Mouse (Mus musculus): ENCODE measurements around the gene Adgrf3.
A peak's percentile ranks its signal among the peaks of the same experiment; 100 is the strongest.

Adgrf3 gene

DNA sequence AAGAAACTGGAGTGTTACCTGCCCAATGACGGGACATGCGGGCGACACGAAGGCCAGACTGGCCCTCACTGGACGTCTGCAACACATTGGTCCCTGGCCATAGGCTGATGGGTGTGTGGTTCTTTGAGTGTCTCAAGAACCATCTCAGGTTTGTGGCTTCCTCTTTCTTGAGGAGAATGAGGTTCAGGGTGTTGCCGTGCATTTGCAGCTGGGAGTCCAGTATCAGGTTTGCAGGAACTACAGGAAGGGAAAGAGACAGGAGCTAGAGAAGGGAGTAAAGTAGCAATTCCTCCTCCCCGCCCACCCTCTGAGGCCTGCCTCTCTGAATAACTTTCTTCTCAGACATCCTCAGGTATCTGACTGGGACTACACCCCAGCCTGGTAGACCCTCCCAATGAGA, 3.3 kb downstream of the Adgrf3 start:
- ATAC-seq (ENCODE audit: low TSS enrichment) = no peak

DNA sequence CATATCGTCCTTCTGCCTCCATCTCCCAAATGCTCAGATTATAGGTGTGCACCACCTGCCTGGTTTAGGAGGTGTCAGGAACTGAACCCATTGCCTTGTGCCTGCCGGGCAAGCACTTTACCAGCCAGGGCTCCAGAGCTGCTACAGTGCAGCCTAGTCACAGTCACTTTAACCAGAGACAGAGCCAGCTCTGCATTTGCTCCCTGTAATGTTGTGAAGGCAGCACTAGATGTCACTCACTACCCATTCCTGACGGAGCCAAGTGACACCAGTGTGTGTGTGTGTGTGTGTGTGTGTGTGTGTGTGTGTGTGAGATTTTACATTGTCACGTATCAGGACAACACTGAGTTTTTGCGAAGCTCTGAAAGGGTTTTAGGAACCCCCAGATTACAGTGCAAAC, 4.0 kb downstream of the Adgrf3 start:
- peak; percentile 97 for ATAC-seq (ENCODE audit: low TSS enrichment)

DNA sequence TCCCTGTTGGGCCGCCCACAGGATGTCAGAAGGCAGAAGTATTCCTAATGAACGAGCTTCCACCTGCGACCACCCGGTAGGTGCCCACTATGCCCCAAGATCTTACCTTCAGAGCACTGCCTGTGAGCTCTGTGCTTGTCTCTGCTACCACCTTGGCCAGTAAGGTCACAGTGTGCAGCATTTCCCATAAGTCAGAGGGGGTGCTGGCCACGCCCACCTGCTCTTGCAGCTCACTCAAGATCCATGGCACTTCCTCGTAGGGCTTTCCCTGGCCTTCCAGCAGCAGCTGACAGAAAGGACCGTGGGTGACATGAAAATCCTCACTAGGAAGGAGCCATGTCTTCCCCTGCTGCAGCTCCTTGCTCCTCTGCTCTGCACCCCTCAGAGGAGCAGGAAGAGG, 7.3 kb downstream of the Adgrf3 start:
- no peak for ATAC-seq (ENCODE audit: low TSS enrichment)

DNA sequence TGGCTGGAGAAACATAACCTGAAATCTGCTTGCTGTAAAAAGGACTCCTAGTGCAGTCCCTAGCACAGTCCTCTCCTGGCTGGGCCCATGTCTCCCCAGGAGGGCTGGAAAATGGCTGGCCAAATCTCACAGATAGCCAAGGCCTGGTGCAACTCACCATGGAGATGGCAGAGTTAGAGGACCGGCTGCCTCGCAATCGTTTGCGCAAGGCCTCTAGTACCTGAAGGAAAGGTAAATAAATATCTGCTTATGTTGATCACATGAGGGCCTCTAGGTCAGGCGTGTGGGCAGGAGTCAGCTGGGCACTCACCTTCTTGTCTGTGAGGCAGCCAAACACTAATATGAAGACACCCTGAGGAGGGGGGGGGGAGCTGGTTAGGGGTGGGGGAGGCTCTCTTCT, 10.2 kb downstream of the Adgrf3 start:
- ATAC-seq (ENCODE audit: low TSS enrichment) = no peak

DNA sequence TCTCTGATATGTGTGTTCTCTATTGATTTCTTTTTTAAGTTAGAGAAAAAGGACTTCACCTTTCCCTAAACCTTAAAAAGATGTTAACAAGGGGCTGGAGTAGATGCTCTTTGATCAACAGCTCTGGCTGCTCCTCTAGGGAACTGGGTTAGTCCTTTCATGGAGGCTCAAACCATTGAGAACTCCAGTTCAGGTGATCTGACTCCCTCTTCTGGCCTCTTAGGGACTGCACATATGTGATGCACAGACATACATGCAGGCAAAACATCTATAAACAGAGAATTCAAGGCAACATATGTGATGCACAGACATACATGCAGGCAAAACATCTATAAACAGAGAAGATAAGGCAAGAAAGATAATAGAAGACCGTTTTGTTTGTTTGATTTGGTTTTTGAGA, 13.1 kb downstream of the Adgrf3 start:
- ATAC-seq (ENCODE audit: low TSS enrichment) = no peak

DNA sequence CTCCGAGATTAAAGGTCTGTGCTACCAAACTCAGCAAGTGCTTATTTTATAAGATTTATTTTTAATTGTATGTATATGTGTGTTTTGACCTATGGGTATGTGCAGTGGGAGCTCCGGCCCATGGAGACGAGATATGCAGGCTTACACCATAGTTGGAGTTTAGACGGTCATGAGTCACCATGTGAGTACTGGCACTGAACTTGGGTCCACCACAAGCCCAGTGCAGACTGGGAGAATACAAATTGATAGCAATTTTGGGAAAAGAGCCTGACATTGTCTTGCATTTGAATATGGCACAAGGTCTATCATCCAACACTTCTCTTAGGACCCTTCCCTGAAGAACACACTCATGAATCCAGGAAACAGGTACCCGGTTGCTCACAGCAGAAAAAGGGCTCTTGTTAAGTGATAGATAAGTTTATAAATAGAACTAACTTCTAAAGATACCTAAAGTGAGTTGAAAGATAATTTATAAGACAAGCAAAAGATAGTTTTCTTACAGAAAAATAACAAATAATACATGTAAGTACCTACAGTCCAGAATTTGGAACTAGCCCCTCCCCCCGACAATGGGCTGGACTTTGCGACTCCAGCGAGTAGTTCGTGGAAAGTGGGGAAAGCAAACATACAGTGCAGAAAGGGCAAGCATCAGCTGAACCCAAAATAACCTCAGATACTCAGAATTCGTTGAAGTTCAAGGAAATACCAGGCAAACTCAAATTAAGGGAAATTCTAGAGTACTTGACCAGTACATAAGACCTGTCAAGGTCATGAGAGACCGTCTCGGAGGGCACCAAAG, 17.6 kb downstream of the Adgrf3 start:
- ATAC-seq (ENCODE audit: low TSS enrichment) = no peak

DNA sequence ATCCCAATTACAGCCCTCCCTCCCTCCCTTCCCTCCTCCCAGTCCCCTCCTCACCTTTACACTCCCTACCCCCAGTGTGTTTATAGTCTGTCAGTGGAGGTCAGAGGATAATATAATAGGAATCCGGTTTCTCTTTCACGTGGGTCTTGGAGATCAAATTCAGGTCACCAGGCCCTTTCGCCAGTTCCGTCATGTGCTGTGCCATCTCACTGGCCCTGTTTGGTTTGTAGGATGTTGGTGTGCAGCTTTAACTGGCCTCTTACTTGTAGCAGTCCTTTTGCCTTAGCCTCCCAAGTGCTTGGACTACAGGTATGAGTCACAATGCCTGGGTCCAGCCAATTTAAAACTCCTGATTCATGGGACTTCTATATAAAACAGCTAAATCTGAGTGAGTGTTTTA, 29.7 kb downstream of the Adgrf3 start:
- no peak for ATAC-seq (ENCODE audit: low TSS enrichment)

DNA sequence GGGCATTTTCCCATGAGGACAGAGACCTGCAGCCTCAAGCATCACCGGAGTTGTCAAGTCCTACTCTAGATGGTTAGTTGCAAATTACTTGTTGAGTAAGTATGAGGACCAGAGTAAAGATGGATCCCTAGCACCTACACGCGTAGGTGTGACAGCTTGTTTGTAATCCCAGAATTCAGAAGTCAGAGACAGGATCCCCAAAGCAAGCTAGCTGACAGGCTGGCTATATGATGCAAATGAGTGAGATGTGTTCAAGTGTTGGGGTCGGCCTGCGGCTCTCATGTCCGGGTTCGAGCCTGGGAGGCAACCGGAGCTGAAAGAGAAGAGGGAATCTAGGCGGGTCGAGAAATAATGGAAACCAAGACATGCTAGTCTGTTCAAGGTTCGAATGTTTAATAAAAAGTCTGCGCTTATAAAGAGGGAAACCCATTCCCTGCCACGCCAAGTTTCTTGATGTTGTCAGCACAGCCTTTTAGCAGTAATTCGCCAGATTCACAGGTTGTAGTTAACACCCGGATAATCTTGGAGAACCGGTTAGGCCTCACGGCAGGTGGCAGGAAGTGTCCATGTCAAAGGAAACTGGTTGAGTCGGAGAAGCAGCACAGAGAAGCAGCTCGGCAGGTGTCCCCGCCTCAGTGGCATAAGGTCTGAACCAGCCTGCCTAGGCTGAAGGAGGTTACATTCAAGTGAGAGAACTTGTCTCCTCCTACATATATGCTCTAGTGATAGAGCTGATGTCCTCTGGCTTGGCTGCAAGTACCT, 32.4 kb downstream of the Adgrf3 start:
- ATAC-seq (ENCODE audit: low TSS enrichment) = no peak

DNA sequence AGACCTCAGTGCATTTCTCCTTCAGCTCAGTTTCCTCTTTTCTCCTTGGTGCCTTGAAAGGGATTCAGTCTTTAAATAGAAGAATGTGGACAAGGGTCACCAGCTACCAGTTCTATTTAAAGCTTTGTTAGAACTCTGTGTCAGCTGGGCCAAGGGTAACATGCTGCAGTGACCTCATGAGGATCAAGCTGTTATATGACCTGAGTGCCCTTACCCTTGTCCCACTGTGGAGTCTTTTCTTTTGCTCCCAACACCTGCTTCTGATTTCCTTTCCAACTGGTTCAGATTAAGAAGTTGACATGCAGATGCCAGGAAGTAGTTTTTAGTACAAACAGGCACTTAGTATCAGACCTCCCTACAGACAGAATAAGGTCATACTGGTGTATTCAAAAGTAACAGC, 33.4 kb downstream of the Adgrf3 start:
- no peak for ATAC-seq (ENCODE audit: low TSS enrichment)

DNA sequence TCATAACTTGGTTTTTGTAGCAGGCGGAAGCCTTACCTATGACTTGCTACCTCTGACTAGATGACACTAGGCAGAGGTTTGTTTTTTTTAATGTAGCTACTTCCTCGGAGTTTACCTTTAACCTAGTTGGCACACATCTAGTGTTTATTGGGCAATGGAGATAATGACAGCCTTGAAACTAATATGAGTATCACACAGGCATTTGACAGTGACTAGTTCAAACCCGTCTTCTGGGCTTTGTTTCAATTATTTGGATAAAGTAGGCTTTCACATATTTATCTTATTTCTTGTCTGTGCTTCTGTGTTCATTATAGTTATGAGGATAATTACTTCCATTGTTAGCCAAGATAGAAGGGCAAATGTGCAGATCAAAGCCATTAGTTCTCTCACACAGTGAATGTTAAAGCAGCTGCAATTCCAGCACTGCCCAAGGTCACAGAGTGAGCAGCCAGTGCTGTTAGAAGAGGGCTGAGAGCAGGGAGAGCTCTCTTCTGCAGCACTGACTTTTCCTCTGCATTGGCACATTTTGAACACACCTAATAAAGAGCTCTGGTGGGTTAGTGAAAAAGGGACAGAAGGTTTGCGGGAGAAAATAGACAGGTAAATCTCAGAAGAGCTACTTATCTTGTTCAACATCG, 35.1 kb downstream of the Adgrf3 start:
- ATAC-seq (ENCODE audit: low TSS enrichment) = no peak

DNA sequence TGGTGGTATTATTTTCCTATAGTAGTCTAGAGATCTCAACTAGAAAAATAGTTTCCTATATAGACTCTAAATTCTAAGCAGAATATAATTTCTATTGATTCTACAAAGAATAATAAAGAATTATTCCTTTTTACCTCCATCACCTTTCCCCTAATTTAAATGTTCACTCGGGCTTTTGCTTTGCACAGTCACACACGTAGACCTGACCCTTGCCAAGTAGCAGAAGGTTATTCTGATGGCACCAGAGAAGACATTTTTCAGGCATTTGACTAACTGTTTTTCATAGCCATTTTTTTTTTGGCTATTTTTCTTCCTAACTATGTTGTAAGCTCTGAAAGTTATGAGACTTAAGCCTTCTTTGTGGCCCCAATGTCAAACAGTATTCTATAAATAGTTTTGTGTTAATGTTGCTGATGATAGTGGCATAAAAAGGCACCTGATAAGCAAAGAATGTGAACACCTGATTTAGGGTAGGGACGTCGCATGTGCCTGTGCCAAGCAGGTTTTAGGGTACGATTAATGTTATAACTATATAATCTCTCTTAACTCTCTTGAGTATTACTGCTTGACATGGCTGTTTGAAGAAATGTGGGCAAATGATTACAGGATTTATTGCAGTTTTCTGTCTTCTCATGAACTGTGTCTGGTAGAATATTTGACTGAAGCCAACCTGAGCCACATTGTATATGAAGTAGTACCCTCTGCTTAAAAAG, 40.1 kb downstream of the Adgrf3 start:
- ATAC-seq (ENCODE audit: low TSS enrichment) = no peak

DNA sequence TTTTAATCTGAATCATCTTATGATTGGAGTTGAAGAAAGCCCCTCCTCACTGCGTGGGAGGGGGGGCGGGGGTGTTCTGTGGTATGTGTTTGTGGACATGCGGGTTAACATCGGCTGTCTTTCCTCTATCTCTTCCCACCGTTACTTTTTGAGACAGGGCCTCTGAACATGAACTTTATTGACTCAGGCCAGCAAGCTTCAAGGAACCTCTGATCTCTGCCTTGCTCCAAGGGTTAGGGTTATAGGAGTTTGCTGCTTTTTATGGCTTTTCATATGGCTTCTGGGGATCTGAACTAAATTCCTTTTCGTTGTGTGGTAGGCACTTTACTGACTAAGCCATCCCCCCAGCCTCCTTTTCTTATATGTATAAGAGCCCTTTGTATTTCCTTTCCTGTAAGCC, 43.2 kb downstream of the Adgrf3 start:
- no peak for ATAC-seq (ENCODE audit: low TSS enrichment)

DNA sequence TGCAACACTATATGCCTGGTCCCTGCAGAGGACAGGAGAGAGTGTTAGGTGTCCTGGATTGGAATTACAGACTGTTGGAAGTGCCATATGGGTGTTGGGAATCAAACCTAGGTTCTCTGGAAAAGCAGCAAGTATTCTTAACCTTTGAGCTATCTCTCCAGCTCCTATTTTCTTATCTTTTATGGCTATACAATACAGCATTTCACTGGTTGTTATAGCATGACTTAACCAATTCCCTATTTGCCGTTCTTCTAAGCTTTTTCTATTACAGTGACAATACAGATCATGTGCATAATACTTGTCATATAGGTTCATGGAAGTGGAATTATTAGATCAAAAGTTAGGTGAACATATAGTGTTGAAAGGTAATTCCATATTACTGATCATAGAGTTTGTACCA, 43.7 kb downstream of the Adgrf3 start:
- ATAC-seq (ENCODE audit: low TSS enrichment) = no peak

DNA sequence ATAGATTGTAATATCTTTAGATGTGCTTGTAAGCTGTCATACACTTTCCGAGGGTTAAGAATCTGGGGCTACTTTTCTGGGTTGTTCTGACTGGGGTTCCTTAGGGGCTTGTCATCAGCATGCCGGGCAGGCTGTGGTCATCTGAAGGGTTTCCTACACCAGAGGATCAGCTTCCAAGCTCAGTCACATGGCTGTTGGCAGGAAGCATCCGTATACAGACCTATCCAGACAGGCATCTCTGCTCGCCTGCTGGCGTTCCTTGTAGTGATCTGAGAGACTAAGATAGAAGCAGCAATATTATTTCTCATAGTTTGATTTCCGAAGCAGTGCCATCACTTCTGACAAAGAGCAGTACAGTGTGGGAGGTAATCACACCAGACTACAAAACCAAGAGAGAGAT, 45.9 kb downstream of the Adgrf3 start:
- no peak for ATAC-seq (ENCODE audit: low TSS enrichment)

DNA sequence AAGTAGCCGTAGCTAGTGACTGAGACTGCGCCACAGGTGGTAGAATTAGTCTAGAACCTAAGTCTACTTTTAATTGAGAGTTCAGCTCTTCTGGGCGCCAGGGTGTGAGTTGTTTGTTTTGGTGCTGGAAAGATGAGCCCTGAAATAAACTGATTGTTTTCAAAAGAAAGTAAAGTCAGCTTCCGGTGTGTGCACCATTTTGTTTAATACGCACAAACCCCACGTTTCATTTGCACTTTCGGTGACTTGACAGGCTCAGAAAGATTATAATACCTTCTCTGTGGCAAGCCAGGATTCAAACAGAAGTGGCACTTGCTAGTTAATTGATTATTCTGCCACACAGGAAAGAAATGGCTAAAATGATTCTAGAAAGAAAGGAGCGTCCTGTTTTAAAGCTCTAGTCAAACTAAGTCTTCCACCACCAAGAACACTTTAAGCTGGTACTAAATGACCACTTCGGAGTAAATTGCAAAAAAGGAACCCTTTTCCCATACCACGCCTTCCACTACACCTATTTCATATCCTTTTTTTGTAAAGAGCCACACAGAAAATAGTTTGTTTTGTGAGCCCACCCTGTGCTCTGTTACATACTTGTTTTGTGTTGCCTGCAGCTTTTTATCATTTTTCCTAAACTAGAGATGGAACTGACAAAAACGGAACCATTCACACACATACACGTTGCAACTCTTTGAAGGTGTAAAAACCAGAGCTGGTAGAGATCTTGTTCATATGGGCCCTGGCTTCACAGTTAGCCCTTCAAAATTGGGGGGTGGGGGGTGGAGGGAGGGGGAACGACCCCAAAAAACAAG, 49.5 kb downstream of the Adgrf3 start:
- no peak for ATAC-seq (ENCODE audit: low TSS enrichment)

DNA sequence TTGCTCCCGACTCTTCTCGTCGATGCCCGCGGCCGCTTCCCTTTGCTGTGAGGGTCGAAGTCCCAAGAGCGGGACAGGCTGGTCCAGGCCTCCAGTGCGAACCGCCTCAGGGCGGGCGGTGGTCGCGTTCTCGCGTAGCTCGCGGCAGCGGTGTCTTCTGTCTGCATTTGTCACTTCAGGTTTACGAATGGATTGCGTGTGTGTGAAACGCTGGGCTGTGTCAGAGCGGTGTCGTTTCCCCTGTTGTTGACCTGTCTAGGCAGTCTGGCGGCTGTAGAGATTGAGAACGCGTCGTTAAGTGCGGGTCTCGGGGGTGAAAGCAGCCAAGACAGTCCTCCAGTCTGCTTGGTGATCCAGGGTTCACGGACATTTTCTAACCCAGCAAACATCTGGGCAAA, 50.1 kb downstream of the Adgrf3 start:
- ATAC-seq (ENCODE audit: low TSS enrichment) = peak; percentile 26

DNA sequence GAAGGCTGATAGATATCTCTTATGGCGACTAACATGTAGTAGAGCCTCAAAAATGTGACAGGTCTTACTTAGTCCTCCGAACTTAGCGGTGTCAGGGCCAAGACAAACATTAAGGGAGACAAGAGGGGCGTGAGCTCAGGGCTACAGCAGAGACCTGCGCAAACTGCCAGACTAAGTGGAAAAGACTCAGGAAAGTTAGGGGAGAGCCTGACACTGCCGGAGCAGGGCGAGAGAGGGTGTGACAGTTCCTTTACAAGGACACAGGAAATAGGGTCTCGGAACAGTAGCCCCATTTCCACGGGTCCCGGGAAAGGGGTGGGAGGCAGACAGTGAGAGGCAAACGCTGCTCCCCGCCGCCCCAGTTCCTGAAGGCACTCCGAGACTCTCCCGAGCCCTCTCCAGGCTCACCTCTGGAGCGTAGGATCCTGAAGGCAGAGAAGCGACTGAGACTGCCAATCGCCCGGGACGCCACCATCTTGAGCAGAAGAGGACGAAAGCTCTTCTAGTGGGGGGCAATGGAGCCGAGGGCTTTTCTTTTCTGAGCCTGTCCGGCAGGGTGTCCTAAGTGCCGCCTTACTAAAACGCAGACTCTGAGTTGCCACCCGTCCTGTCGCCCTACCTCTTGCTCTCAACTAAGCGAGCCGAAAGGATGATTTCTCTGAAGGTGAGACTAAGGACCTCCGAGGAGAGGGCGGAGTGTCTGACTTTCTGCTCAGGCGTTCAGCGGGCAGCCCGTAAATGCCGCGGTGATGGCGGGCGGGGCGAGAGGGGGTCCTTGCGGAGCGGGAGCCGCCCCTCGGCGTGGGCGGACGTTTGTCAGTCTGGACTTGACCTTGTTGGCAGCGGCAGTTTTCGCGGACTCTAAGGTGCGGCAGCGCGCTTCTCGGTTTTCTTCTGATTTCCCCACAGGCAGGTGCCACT, 50.8 kb downstream of the Adgrf3 start, which contains the start of the genes Hadha and Hadhb:
TSS of gene Hadha (minus strand) at position 689 of the 921 bp plus-strand sequence.
TSS of gene Hadhb (plus strand) at position 775 of the 921 bp plus-strand sequence.
- peak; percentile 93 for ATAC-seq (ENCODE audit: low TSS enrichment)

DNA sequence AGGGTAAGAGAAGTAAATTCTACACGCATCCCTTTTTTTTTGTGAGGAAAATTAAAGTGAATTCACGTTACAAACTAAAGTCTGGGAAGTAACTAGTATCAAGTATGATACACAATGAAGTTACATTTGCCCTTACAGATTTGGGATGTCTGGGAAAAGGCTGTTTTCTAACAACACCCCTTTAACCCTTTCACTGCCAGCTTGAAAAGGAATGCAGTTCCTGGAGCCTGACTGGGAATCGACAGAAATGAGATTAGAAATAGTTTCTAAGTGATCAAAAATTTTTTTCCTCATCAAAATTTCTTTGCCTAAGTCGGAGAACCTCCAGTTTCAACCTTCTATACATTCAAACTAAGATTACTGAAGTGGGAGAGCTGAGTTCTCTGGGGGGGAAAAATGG, 51.5 kb downstream of the Adgrf3 start:
- ATAC-seq (ENCODE audit: low TSS enrichment) = no peak

DNA sequence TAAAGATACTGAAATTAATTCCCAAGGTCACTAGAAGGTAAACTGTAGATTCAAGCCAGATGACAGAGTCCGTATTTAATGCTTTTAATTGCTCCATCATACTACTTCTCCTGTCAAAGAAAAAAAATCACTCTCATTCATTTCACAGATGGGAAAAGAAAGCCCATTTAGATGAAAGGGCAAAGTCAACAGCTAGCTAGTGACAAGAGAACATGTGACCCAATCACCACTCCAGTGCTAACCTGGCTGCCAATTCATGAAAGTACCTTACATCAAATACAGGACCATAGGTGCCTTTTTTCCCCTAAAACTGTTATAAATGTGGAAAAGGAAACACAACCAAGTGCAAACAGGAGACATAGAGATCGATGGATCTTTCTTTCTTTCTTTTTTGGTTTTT, 52.3 kb downstream of the Adgrf3 start:
- no peak for ATAC-seq (ENCODE audit: low TSS enrichment)

DNA sequence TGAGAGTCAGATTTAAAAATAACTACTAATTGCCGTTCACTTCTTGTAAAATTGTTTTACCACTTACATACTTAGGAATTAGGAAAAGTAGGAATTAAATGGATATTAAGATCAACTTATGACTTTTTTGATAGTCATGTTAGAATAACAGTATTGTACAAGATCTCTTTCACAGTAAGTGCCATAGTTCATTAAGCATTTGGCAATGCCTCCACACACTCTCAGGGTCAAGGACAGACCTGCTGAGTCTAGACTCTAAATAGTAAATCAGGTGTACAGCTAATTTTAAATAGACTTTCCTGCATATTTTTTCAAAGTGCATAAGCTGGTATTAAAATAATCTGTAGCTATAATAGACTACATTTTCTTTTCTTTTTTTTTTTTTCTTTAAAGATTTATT, 53.1 kb downstream of the Adgrf3 start:
- no peak for ATAC-seq (ENCODE audit: low TSS enrichment)
